Mouse (Mus musculus) spleen, adult 2 months (tissue): ENCODE data around the gene Pcgf2.

Experiments used
- CTCF ChIP-seq: fragments of 200-500 bp; IDR thresholded peaks from 2 replicates; pipeline ENCODE4 v1.5.1; 2011; ENCODE audit warnings: mild to moderate bottlenecking, inconsistent platforms; ENCODE audit not compliant: insufficient read depth, insufficient read length, insufficient replicate concordance; ENCODE audit errors: extremely low read depth
- POLR2A ChIP-seq: fragments of 200-500 bp; IDR thresholded peaks from 2 replicates; pipeline ENCODE4 v1.6.1; 2011; ENCODE audit warnings: low read depth, low read length, inconsistent platforms

DNA sequence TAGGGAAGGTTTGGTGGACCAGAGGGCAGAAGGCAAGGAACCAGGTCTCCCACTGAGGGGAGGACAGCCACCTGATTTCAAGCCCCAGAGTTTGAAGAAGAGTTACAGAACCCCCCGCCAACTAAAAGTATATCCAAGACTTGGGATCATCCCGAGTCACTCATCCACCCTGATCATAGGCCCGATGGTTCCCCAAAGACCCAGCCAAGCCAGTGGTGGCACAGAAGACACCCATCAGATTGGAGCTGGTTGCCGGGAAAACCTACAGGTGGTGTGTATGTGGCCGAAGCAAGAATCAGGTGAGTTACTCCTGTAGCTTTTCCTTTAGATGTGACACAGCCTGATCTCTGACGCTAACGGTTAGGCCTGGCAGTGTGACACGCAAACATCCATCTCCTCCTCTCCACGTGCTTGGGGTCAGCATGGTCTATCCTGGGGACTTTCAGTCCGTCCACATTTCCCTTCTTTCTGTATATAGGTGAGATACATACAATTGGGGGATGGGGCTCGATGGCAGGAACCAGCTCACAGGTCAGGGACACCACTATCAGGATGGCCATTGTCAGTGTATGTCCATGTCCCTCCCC lies 13.9 kb downstream of the Pcgf2 start:
- no peak for TF ChIP-seq POLR2A
- no peak for TF ChIP-seq CTCF
